Mouse (Mus musculus) heart, embryonic 13.5 days (tissue): Measurements from ENCODE around the gene Gm5431. TPM values are rescaled to one million over a fixed set of nuclear protein-coding genes. Genes with fewer than 3 reads are reported as not detected.

Experiments
- polyA plus RNA-seq: library from polyadenylated mRNA; unstranded; fragments of >200 nt; fragmentation: Nextera tagmentation; extraction: Ambion mirVana; gene quantifications from 2 replicates; pipeline ENCODE4 v1.2.1, GENCODE M21; 2015

The Gm5431 gene
- polyA plus RNA-seq, 1 experiment from 2014 or later, result 0.17 TPM

Other genes with a start within 250 kb of the Gm5431 start
- gene Rack1, start 101.9 kb downstream of the Gm5431 start, polyA plus RNA-seq, result 444 and 458 TPM in 2 replicates
- 3.2 TPM in 2 replicates for gene Trim41, start 84.9 kb downstream of the Gm5431 start, polyA plus RNA-seq
- gene Trim7, start 76.1 kb downstream of the Gm5431 start, polyA plus RNA-seq, result 0.56 and 0.88 TPM in 2 replicates
- 0.53 and 1.2 TPM in 2 replicates for gene Gm12184, start 75.6 kb downstream of the Gm5431 start, polyA plus RNA-seq
- gene Irgm1, start 30.5 kb downstream of the Gm5431 start, polyA plus RNA-seq, result 8.4 and 10.6 TPM in 2 replicates
- 1.6 and 3.6 TPM in 2 replicates for gene Psme2b, start 44.0 kb upstream of the Gm5431 start, polyA plus RNA-seq
- 0.05 TPM in 1 of 2 replicates, not detected in the other for gene Olfr56, start 76.7 kb upstream of the Gm5431 start, polyA plus RNA-seq
- gene 9930111J21Rik1, start 77.2 kb upstream of the Gm5431 start, polyA plus RNA-seq, result 0.28 and 0.32 TPM in 2 replicates
- gene Gm12185, start 90.0 kb upstream of the Gm5431 start, polyA plus RNA-seq, result 0.03 TPM in 1 of 2 replicates, not detected in the other
- gene Tgtp1, start 92.0 kb upstream of the Gm5431 start, polyA plus RNA-seq, result 0.16 TPM in 1 of 2 replicates, not detected in the other
- gene 9930111J21Rik2, start 149.0 kb upstream of the Gm5431 start, polyA plus RNA-seq, result 0.13 and 0.78 TPM in 2 replicates
- gene Tgtp2, start 162.0 kb upstream of the Gm5431 start, polyA plus RNA-seq, result 0.11 and 0.27 TPM in 2 replicates
- 1.3 and 1.4 TPM in 2 replicates for gene Ifi47, start 174.4 kb upstream of the Gm5431 start, polyA plus RNA-seq
- not detected in 2 replicates for gene Olfr1396, start 212.7 kb upstream of the Gm5431 start, polyA plus RNA-seq
- gene Olfr1395, start 240.1 kb upstream of the Gm5431 start, polyA plus RNA-seq, result not detected in 2 replicates